9 mouse cellular contexts compared by ENCODE assay signal in the genomic region with DNA sequence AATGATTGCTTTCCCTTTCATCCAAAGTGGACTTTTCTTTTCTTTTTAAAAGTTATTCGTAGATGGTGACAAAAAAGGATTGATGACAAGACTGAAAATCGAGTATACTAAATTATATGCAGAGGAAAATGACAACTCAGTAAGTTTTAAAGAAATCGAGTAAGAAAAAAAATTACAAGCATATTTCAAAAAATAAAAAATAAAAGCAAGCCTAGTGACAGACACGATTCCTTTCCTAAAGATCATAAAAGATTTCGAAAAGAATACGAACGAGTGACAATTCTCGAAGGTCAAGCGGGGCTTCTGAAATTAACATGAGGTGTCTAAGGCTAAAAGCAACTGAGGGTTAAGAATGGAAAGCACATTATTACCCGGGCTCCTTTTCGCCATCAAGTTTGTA. TPM values are rescaled to one million over a fixed set of nuclear protein-coding genes. Genes with fewer than 3 reads are reported as not detected.
A peak's percentile ranks its signal among the peaks of the same experiment; 100 is the strongest.
DNase-seq lines count a peak whose midpoint lies in the region; ATAC-seq and TF ChIP-seq lines count a peak whose summit lies in the region.
"Had no signal": no experiment of that assay in that cellular context is flagged by ENCODE, and none has a peak within 500 bp of the region (broad histone marks: within the 10 kb centered on the region; RNA-seq: fewer than 3 reads in every experiment).

No protein-coding gene starts in this region.

- peak overlapping the region; percentile 86 for H3K9ac ChIP-seq in lung, embryonic 14.5 days
- peak overlapping the region; percentile 87 for H3K9ac ChIP-seq in embryonic facial prominence, embryonic 14.5 days (ENCODE audit: low read depth, low read length)
- H3K9ac ChIP-seq in intestine, postnatal 0 days (ENCODE audit: low read depth, low read length) = peak overlapping the region; percentile 74
- H3K9ac ChIP-seq in neural tube, embryonic 14.5 days (replicated peaks; ENCODE audit: low read depth, low read length) = peak overlapping the region; percentile 88

- ATAC-seq in lung, embryonic 14.5 days (ENCODE audit: insufficient read depth) = no peak
- no peak for ATAC-seq in embryonic facial prominence, embryonic 14.5 days (ENCODE audit: low read depth)
- no peak for ATAC-seq in intestine, postnatal 0 days
- ATAC-seq in neural tube, embryonic 14.5 days (ENCODE audit: low read depth) = no peak
- ATAC-seq in CD4-positive, CD25-positive, alpha-beta regulatory T cell, adult 4 months = no peak

- H3K4me3 ChIP-seq in lung, embryonic 14.5 days (ENCODE audit: low read depth, low read length) = peak overlapping the region; percentile 84
- peak overlapping the region; percentile 100 for H3K4me3 ChIP-seq in embryonic facial prominence, embryonic 14.5 days (ENCODE audit: low read depth, low read length)
- peak overlapping the region; percentile 84 for H3K4me3 ChIP-seq in intestine, postnatal 0 days (ENCODE audit: low read depth, low read length)
- H3K4me3 ChIP-seq in neural tube, embryonic 14.5 days (ENCODE audit: low read depth, low read length) = peak overlapping the region; percentile 85

- H3K36me3 ChIP-seq in lung, embryonic 14.5 days (ENCODE audit: insufficient read depth) = no peaks in the 10 kb centered on the region
- no peaks in the 10 kb centered on the region for H3K36me3 ChIP-seq in embryonic facial prominence, embryonic 14.5 days (ENCODE audit: control insufficient read depth, insufficient read depth, low read length)
- H3K36me3 ChIP-seq in intestine, postnatal 0 days (ENCODE audit: control insufficient read depth, insufficient read depth) = no peaks in the 10 kb centered on the region
- no peaks in the 10 kb centered on the region for H3K36me3 ChIP-seq in neural tube, embryonic 14.5 days (ENCODE audit: control insufficient read depth, insufficient read depth, low read length)

- peaks cover 4% of the 10 kb centered on the region; the same call in 1 of the 2 replicates for H3K4me1 ChIP-seq in lung, embryonic 14.5 days (ENCODE audit: insufficient read depth)
- no peaks in the 10 kb centered on the region for H3K4me1 ChIP-seq in embryonic facial prominence, embryonic 14.5 days (ENCODE audit: control insufficient read depth, insufficient read depth, low read length)
- H3K4me1 ChIP-seq in intestine, postnatal 0 days (replicated peaks; ENCODE audit: control insufficient read depth, insufficient read depth, low read length) = no peaks in the 10 kb centered on the region
- H3K4me1 ChIP-seq in neural tube, embryonic 14.5 days (ENCODE audit: control insufficient read depth, insufficient read depth, low read length) = peaks cover 7% of the 10 kb centered on the region; the same call in 1 of the 2 replicates

- 2% methylated on average over 11 of the region's 11 CpGs for WGBS in lung, embryonic 14.5 days
- 2% methylated on average over 11 of the region's 11 CpGs for WGBS in embryonic facial prominence, embryonic 14.5 days
- WGBS in intestine, postnatal 0 days = under 1% methylated on average over 11 of the region's 11 CpGs
- WGBS in neural tube, embryonic 14.5 days = 2% methylated on average over 11 of the region's 11 CpGs

- peak overlapping the region; percentile 86 for H3K27ac ChIP-seq in lung, embryonic 14.5 days (ENCODE audit: low read depth)
- H3K27ac ChIP-seq in embryonic facial prominence, embryonic 14.5 days (replicated peaks; ENCODE audit: low read depth, low read length) = peak overlapping the region; percentile 92
- peak overlapping the region; percentile 92 for H3K27ac ChIP-seq in intestine, postnatal 0 days (ENCODE audit: low read depth, low read length)
- H3K27ac ChIP-seq in neural tube, embryonic 14.5 days (ENCODE audit: low read depth, low read length) = 0 out of 2 replicates have a peak overlapping the region, but pooled peaks have one; percentile 92

- H3K4me2 ChIP-seq in lung, embryonic 14.5 days = peak overlapping the region; percentile 64
- H3K4me2 ChIP-seq in embryonic facial prominence, embryonic 14.5 days (ENCODE audit: low read depth, low read length) = peak overlapping the region; percentile 77
- H3K4me2 ChIP-seq in intestine, postnatal 0 days (replicated peaks; ENCODE audit: low read depth) = peak overlapping the region; percentile 87
- H3K4me2 ChIP-seq in neural tube, embryonic 14.5 days (ENCODE audit: low read depth, low read length) = peak overlapping the region; percentile 42

- H3K9me3 ChIP-seq in lung, embryonic 14.5 days (ENCODE audit: low read depth, low read length) = no peaks in the 10 kb centered on the region
- H3K9me3 ChIP-seq in embryonic facial prominence, embryonic 14.5 days (ENCODE audit: control insufficient read depth, low read length) = no peaks in the 10 kb centered on the region
- H3K9me3 ChIP-seq in intestine, postnatal 0 days (ENCODE audit: control insufficient read depth) = no peaks in the 10 kb centered on the region
- no peaks in the 10 kb centered on the region for H3K9me3 ChIP-seq in neural tube, embryonic 14.5 days (ENCODE audit: control insufficient read depth, low read length)

- DNase-seq in lung, embryonic 14.5 days = no peak
- no peak for DNase-seq in lung, adult 18-20 months
- no peak for DNase-seq in embryonic facial prominence, embryonic 14.5 days (ENCODE audit: low spot score)
- DNase-seq in frontal cortex, postnatal 14 days (ENCODE audit: low spot score in 2 of 2) = no peak
- no peak for DNase-seq in embryo, embryonic 10 days (ENCODE audit: low spot score)
- DNase-seq: kidney, adult 11 months had no signal

- no peaks in the 10 kb centered on the region for H3K27me3 ChIP-seq in lung, embryonic 14.5 days (ENCODE audit: insufficient read depth, low read length)
- no peaks in the 10 kb centered on the region for H3K27me3 ChIP-seq in embryonic facial prominence, embryonic 14.5 days (replicated peaks; ENCODE audit: control insufficient read depth, insufficient read depth, low read length)
- H3K27me3 ChIP-seq in intestine, postnatal 0 days (replicated peaks; ENCODE audit: control insufficient read depth, insufficient read depth, low read length) = no peaks in the 10 kb centered on the region
- no peaks in the 10 kb centered on the region for H3K27me3 ChIP-seq in neural tube, embryonic 14.5 days (ENCODE audit: control insufficient read depth, insufficient read depth, low read length)

- no peak for TF ChIP-seq CTCF in lung, embryonic 14.5 days (IDR thresholded peaks at IDR 0.05; ENCODE audit: low read depth)
- no peak for TF ChIP-seq CTCF in intestine, postnatal 0 days (IDR thresholded peaks at IDR 0.05; ENCODE audit: low read depth)

RNA-seq across cellular contexts. Expression of gene Ppm1g, which starts 1.0 kb away (rescaled TPM):
- 144 and 148 TPM in 2 replicates for polyA plus RNA-seq in lung, embryonic 14.5 days (2014; fragmentation: Nextera tagmentation; extraction: Ambion mirVana)
- 102 and 107 TPM in 2 replicates for polyA plus RNA-seq in embryonic facial prominence, embryonic 14.5 days (2014; fragmentation: Nextera tagmentation; extraction: Ambion mirVana)
- 54.8 and 55.4 TPM in 2 replicates for polyA plus RNA-seq in intestine, postnatal 0 days (2015; fragmentation: Nextera tagmentation; extraction: Ambion mirVana)
- 155 and 159 TPM in 2 replicates for polyA plus RNA-seq in neural tube, embryonic 14.5 days (2014; fragmentation: Nextera tagmentation; extraction: Ambion mirVana)
- polyA plus RNA-seq in CD4-positive, CD25-positive, alpha-beta regulatory T cell, adult 4 months (2017; shearing (Covaris generic)) = 10 to 100 TPM; 45.9 to 50.4 TPM

RNA-seq across cellular contexts. Expression of gene Zfp513, which starts 17.4 kb away (rescaled TPM):
- 5.4 and 7.1 TPM in 2 replicates for polyA plus RNA-seq in lung, embryonic 14.5 days (2014; fragmentation: Nextera tagmentation; extraction: Ambion mirVana)
- 5.4 and 5.8 TPM in 2 replicates for polyA plus RNA-seq in embryonic facial prominence, embryonic 14.5 days (2014; fragmentation: Nextera tagmentation; extraction: Ambion mirVana)
- polyA plus RNA-seq in intestine, postnatal 0 days (2015; fragmentation: Nextera tagmentation; extraction: Ambion mirVana) = 6.8 and 7.3 TPM in 2 replicates
- polyA plus RNA-seq in neural tube, embryonic 14.5 days (2014; fragmentation: Nextera tagmentation; extraction: Ambion mirVana) = 7.4 and 9.3 TPM in 2 replicates
- polyA plus RNA-seq in CD4-positive, CD25-positive, alpha-beta regulatory T cell, adult 4 months (2017; shearing (Covaris generic)) = 1 to 10 TPM; 4.6 to 6.7 TPM

RNA-seq across cellular contexts. Expression of gene Nrbp1, which starts 21.2 kb away (rescaled TPM):
- 158 and 165 TPM in 2 replicates for polyA plus RNA-seq in lung, embryonic 14.5 days (2014; fragmentation: Nextera tagmentation; extraction: Ambion mirVana)
- polyA plus RNA-seq in embryonic facial prominence, embryonic 14.5 days (2014; fragmentation: Nextera tagmentation; extraction: Ambion mirVana) = 157 and 172 TPM in 2 replicates
- polyA plus RNA-seq in intestine, postnatal 0 days (2015; fragmentation: Nextera tagmentation; extraction: Ambion mirVana) = 96.4 and 99.6 TPM in 2 replicates
- 157 and 161 TPM in 2 replicates for polyA plus RNA-seq in neural tube, embryonic 14.5 days (2014; fragmentation: Nextera tagmentation; extraction: Ambion mirVana)
- polyA plus RNA-seq in CD4-positive, CD25-positive, alpha-beta regulatory T cell, adult 4 months (2017; shearing (Covaris generic)) = 10 to 100 TPM; 91.5 to 96.5 TPM

RNA-seq across cellular contexts. Expression of gene Gm9970, which starts 21.6 kb away (rescaled TPM):
- 0.37 and 0.38 TPM in 2 replicates for polyA plus RNA-seq in lung, embryonic 14.5 days (2014; fragmentation: Nextera tagmentation; extraction: Ambion mirVana)
- 0.68 and 0.83 TPM in 2 replicates for polyA plus RNA-seq in embryonic facial prominence, embryonic 14.5 days (2014; fragmentation: Nextera tagmentation; extraction: Ambion mirVana)
- 0.51 and 0.70 TPM in 2 replicates for polyA plus RNA-seq in intestine, postnatal 0 days (2015; fragmentation: Nextera tagmentation; extraction: Ambion mirVana)
- 0.54 and 1.4 TPM in 2 replicates for polyA plus RNA-seq in neural tube, embryonic 14.5 days (2014; fragmentation: Nextera tagmentation; extraction: Ambion mirVana)
- not detected for polyA plus RNA-seq in CD4-positive, CD25-positive, alpha-beta regulatory T cell, adult 4 months (2017; shearing (Covaris generic))

RNA-seq across cellular contexts. Expression of gene Eif2b4, which starts 26.2 kb away (rescaled TPM):
- polyA plus RNA-seq in lung, embryonic 14.5 days (2014; fragmentation: Nextera tagmentation; extraction: Ambion mirVana) = 64.2 and 70.6 TPM in 2 replicates
- polyA plus RNA-seq in embryonic facial prominence, embryonic 14.5 days (2014; fragmentation: Nextera tagmentation; extraction: Ambion mirVana) = 55.5 and 58.0 TPM in 2 replicates
- 43.7 and 45.1 TPM in 2 replicates for polyA plus RNA-seq in intestine, postnatal 0 days (2015; fragmentation: Nextera tagmentation; extraction: Ambion mirVana)
- 78.6 and 79.0 TPM in 2 replicates for polyA plus RNA-seq in neural tube, embryonic 14.5 days (2014; fragmentation: Nextera tagmentation; extraction: Ambion mirVana)
- 10 to 100 TPM; 47.9 to 49.1 TPM for polyA plus RNA-seq in CD4-positive, CD25-positive, alpha-beta regulatory T cell, adult 4 months (2017; shearing (Covaris generic))
